Mouse (Mus musculus) cerebellum, adult 2 months (tissue): ENCODE results near the gene Nans.
A peak's percentile ranks its signal among the peaks of the same experiment; 100 is the strongest.

Experiments
- CTCF ChIP-seq: fragments of 200-500 bp; IDR thresholded peaks from 2 replicates; pipeline ENCODE4 v1.5.1; 2011; ENCODE audit warnings: low read depth, mild to moderate bottlenecking, control low read depth, low read length, moderate library complexity, borderline replicate concordance; ENCODE audit not compliant: insufficient read depth
- POLR2A ChIP-seq: fragments of 200-500 bp; IDR thresholded peaks from 2 replicates; pipeline ENCODE4 v1.6.1; 2011; ENCODE audit warnings: low read length, control low read depth, borderline replicate concordance; ENCODE audit not compliant: insufficient read depth

DNA sequence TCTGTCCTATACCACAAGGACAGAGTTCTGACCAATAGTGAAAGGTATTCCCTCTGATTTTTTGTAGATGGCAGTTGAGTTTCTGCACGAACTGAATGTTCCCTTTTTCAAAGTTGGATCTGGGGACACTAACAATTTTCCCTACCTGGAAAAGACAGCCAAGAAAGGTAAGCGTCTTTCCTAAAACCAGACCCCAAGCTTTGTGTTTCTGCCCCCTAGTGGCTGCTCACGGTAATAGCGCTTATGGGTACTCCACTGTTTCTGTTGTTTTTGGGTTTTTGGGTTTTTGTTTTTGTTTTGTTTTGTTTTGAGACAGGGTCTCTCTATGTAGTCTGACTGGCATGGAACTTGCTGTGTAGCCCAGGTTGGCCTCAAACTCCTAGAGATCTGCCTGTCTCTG is 9.9 kb downstream of the Nans start:
- TF ChIP-seq CTCF (peak; percentile 66; the same call in 1 of the 2 replicates), POLR2A (no peak)
